Mouse (Mus musculus) CD8-positive naive resting alpha-beta T cell, adult 2 months (primary cell): ENCODE data around the gene Clec18a.
"Not testable (repeated sequence)": the region's sequence is repeated elsewhere in the genome, so short reads cannot be mapped to it uniquely, and the experiment has no call there.

Experiments used
- DNase-seq, 2 experiments: peaks; one replicate each; pipeline ENCODE4 v3.0.0; 2022; ENCODE audit warnings: low read depth in 2 of 2, low spot score in 2 of 2

Gene Clec18a

GRCm38 (mm10) chr8:111092326-111092725, at the start of gene Clec18a:
Clec18a (minus strand) TSS chr8:111092426.
- DNase-seq = not testable (repeated sequence)

DNA sequence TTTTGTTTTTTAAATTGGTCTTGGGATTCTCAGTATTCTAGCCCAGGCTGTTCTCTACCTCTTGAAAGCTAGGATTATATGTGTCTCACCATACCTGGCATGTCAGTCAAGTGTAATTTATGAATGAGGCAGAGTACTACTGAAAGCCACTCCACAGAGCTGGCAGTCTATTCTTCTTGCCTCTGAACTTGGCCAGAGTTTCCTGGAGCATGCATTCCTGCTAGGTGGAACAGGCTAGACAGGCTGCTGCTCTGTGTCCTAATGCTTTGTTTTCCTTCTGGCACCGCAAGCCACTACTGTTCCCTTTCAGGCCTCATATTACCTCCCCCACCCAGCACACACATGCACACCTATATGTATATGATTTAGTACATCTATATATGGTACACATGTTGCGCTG, 38.5 kb upstream of the Clec18a start:
- DNase-seq = no peak

DNA sequence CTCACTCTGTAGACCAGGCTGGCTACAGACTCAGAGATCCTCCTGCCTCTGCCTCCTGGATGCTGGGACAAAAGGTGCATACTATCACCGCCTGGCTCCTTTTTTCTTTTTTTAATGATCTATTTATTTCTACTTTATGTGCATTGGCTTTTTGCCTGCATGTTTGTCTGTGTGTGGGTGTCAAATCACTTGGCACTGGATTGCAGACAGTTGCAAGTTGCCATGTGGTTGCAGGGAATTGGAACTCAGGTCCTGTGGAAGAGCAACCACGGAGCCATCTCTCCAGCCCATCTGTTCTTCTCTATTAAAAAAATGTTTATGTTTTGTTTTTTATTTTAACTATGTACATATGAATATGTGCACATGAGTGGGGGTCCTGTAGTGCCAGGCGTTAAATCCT, 27.3 kb upstream of the Clec18a start:
- DNase-seq = no peak

DNA sequence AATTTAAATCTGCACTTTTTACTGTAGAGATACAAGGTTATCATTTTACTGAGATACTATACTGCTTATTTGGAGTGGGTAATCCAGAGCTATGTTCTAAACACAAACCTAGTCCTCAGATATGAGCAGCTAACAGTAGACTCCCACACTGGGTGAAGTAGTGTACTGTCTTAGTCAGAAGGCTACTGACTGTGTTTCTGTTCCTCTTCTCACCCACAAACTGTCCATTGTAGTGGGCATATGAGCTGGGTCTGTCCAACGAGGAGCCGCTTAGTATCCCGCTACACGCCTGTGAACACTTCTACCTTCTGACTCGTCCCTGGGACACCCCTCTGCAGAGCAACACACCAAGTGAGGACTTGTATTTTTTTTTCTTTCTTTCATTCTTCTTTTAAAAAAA, 22.7 kb upstream of the Clec18a start:
- DNase-seq = no peak

DNA sequence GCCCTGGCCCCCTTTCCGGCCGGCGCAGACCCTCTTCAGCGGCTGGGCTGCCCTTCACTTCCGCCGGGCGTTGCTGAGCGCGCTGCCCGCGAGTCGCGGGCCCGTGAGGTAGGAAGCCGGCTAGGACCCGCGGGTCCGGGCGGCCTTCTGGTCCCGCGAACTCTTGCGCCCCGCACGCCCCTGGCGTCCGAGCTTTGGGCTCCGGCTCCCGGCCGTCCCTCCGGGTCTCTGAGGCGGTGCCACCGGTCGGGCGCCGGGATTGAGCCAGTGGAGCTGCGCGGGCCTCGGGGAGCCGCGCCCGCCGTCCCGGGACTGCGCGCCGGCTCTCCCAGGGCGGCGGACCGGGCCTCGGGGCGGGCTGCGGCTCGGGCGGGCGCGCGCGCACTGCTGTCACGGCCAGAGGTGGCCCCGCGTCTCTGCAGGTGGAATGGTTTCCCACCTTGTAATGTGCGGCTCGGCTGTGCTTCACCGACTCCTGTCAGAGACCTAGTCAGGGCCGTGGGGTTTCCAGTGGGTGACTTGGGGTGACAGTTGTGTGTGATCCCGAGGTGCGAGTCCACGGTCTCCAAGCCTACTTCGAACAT, 2.6 kb upstream of the Clec18a start:
- DNase-seq = peak; percentile 35 to 44

GRCm38 (mm10) chr8:111093865-111094718, 1.9 kb upstream of the Clec18a start, which contains the start of gene Pdpr:
Pdpr (plus strand) TSS chr8:111094630.
- peak; percentile 88 to 92 for DNase-seq

DNA sequence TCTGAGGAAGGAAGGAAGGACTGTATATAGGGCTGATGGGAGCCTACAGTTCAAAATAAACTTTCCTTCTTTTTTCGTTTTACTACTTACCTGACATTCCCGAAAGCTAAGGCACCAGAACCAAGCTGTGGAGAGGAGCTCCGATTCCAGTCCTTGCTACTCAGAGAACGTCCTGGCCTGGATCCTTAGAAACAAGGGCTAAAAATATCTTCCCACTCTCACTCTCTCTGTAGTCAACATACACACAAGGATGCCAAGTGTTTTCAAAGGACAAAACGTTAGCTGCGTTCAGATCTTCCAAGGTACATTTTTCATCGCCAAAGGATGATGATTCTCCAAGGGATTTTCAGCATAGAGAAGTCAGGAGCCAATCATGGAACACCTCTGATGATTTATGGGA, 520 bp downstream of the Clec18a start:
- no peak for DNase-seq

- DNase-seq = peak; percentile 67 to 75
Measured at GRCm38 (mm10) chr8:111090126-111090525, 2.1 kb downstream of the Clec18a start.

GRCm38 (mm10) chr8:111083936-111084335, 8.3 kb downstream of the Clec18a start:
- DNase-seq = not testable (repeated sequence)

- DNase-seq = no peak
Measured at GRCm38 (mm10) chr8:111081580-111082258, 10.5 kb downstream of the Clec18a start.

DNA sequence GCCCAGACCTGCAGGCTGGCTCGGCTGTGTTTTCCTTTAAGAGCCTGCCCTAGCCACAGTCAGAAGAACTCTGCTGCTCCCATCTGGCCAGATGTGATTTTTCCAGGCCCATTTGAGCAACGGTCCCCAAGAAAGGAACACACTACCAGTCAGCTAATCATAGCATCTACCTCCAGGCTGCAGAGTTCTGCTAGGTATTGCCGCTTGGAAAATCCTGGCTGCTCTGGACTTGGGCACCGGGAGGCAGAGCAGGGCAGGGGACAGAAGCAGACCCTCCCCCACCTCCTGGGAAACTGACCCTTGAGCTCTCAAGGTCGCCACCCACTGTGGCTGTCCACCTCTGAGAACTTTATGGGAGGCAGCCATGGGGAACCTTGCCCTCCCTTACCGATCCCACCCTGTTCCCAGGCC, 12.4 kb downstream of the Clec18a start:
- DNase-seq = no peak

- no peak for DNase-seq
Measured at GRCm38 (mm10) chr8:111079461-111079860, 12.8 kb downstream of the Clec18a start.

GRCm38 (mm10) chr8:111075926-111076325, 16.3 kb downstream of the Clec18a start:
- no peak for DNase-seq

- not testable (repeated sequence) for DNase-seq
Measured at GRCm38 (mm10) chr8:111068660-111069059, 23.6 kb downstream of the Clec18a start.

DNA sequence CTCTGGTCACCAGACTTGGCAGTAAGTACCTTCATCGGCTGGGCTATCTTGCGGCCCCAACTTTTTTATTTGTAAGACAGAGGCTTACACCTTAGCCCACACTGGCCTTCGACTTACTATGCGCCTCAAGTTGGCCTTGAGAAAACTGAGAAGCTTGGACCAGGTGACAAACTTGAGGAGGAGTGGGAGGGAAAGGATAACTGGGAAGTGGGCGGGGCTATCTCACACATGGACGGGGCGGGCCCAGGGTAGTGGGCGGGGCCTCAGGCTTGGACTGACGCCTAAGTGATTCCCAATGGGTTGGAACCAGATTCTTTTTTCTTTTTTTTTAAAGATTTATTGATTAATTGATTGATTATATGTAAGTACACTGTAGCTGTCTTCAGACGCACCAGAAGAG, 24.8 kb downstream of the Clec18a start:
- DNase-seq = no peak

- DNase-seq = no peak
Measured at GRCm38 (mm10) chr8:111066308-111066707, 25.9 kb downstream of the Clec18a start.

- no peak for DNase-seq
Measured at GRCm38 (mm10) chr8:111062893-111063292, 29.3 kb downstream of the Clec18a start.

DNA sequence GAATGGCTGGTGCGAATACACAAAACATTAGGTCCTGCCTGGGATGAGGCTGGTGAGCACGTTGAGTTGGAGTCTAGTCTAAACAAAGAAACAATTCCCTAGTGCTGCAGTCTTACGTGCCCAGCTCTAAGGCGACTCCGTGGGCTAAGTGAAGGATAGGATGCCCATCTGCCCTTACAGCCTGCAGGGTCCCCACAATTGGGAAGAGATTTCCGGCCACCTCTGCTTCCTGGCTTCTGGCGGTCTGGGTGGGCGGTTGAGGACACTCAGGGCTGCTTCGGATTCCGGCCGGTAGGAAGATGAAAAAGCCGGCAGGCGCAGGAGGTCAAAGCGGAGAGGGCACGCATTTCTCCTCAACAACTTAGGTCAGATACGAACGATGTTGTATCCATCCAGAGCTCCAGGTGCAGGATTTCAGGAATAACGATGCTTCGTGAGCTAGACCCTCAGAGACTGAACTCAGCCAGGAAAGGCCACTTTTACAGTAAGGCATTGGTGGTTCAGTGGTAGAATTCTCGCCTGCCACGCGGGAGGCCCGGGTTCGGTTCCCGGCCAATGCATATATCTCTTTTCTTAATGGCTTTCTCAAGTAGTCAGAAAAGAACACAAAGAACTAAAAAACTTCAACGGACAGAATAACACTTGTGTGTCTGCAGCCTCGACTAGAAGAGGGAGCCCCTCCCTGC, 30.0 kb downstream of the Clec18a start:
- DNase-seq = peak; percentile 82 to 85

GRCm38 (mm10) chr8:111061688-111062071, 30.5 kb downstream of the Clec18a start:
- no peak for DNase-seq

GRCm38 (mm10) chr8:111058946-111059572, 33.2 kb downstream of the Clec18a start:
- DNase-seq = no peak
